In genomic region chr17:34143033-34143432, GRCm38 (mm10) we compare ENCODE assay signal across 9 mouse cellular contexts. TPM values are rescaled to one million over a fixed set of nuclear protein-coding genes. Genes with fewer than 3 reads are reported as not detected.
DNase-seq lines count a peak whose midpoint lies in the region; ATAC-seq and TF ChIP-seq lines count a peak whose summit lies in the region.
"Had no signal": no experiment of that assay in that cellular context is flagged by ENCODE, and none has a peak within 500 bp of the region (broad histone marks: within the 10 kb centered on the region; RNA-seq: fewer than 3 reads in every experiment).

Gene H2-DMb2, plus strand, starts transcription at chr17:34143307.

- no peak within 1 kb of the TSS for H3K4me3 ChIP-seq in heart, adult 2 months
- no peak within 1 kb of the TSS for H3K4me3 ChIP-seq in heart, embryonic 12.5 days
- no peak within 1 kb of the TSS for H3K4me3 ChIP-seq in embryonic facial prominence, embryonic 14.5 days (ENCODE audit: low read depth, low read length)
- H3K4me3 ChIP-seq in midbrain, embryonic 10.5 days: no peak within 1 kb of the TSS
- H3K4me3 ChIP-seq: limb, embryonic 12.5 days had no signal

- no peak for TF ChIP-seq EP300 in heart, adult 2 months (IDR thresholded peaks at IDR 0.05; ENCODE audit: insufficient read depth, low read depth, low read length)

- H3K27ac ChIP-seq in heart, adult 2 months: peak within 1 kb of the TSS; percentile 36
- H3K27ac ChIP-seq in heart, embryonic 12.5 days (ENCODE audit: poor library complexity, severe bottlenecking): no peak within 1 kb of the TSS
- no peak within 1 kb of the TSS for H3K27ac ChIP-seq in embryonic facial prominence, embryonic 14.5 days (replicated peaks; ENCODE audit: low read depth, low read length)
- no peak within 1 kb of the TSS for H3K27ac ChIP-seq in midbrain, embryonic 10.5 days (replicated peaks)
- H3K27ac ChIP-seq: limb, embryonic 12.5 days had no signal

- no peaks in the 10 kb centered on the region for H3K79me2 ChIP-seq in heart, adult 2 months (replicated peaks; ENCODE audit: control insufficient read depth, insufficient read depth, low read length)

- no peaks in the 10 kb centered on the region for H3K36me3 ChIP-seq in heart, adult 2 months (ENCODE audit: control insufficient read depth, insufficient read depth, low read length)
- H3K36me3 ChIP-seq in heart, embryonic 12.5 days: no peaks in the 10 kb centered on the region
- H3K36me3 ChIP-seq in embryonic facial prominence, embryonic 14.5 days (ENCODE audit: control insufficient read depth, insufficient read depth, low read length): no peaks in the 10 kb centered on the region
- H3K36me3 ChIP-seq in midbrain, embryonic 10.5 days: no peaks in the 10 kb centered on the region
- H3K36me3 ChIP-seq: limb, embryonic 12.5 days had no signal

- peaks cover 2% of the 10 kb centered on the region for H3K27me3 ChIP-seq in heart, adult 2 months (ENCODE audit: control insufficient read depth, insufficient read depth, low read length)
- H3K27me3 ChIP-seq in heart, embryonic 12.5 days (replicated peaks): peaks cover 64% of the 10 kb centered on the region
- H3K27me3 ChIP-seq in embryonic facial prominence, embryonic 14.5 days (replicated peaks; ENCODE audit: control insufficient read depth, insufficient read depth, low read length): peaks cover 27% of the 10 kb centered on the region
- peaks cover 38% of the 10 kb centered on the region for H3K27me3 ChIP-seq in midbrain, embryonic 10.5 days (ENCODE audit: low read depth, poor library complexity, severe bottlenecking)

- 22% methylated on average over 7 of the region's 7 CpGs for WGBS in heart, adult 2 months
- 38% methylated on average over 7 of the region's 7 CpGs for WGBS in heart, embryonic 12.5 days
- WGBS in embryonic facial prominence, embryonic 14.5 days: 24% methylated on average over 6 of the region's 7 CpGs
- WGBS in midbrain, embryonic 10.5 days: 45% methylated on average over 7 of the region's 7 CpGs

- H3K4me1 ChIP-seq in heart, adult 2 months (ENCODE audit: control insufficient read depth, insufficient read depth, low read length): peaks cover 4% of the 10 kb centered on the region; the same call in 1 of the 2 replicates
- peaks cover 7% of the 10 kb centered on the region for H3K4me1 ChIP-seq in heart, embryonic 12.5 days (replicated peaks)
- H3K4me1 ChIP-seq in embryonic facial prominence, embryonic 14.5 days (ENCODE audit: control insufficient read depth, insufficient read depth, low read length): peaks cover 14% of the 10 kb centered on the region
- H3K4me1 ChIP-seq in midbrain, embryonic 10.5 days: peaks cover 25% of the 10 kb centered on the region

- no peak for TF ChIP-seq CTCF in heart, adult 2 months (IDR thresholded peaks at IDR 0.05)

- ATAC-seq in heart, embryonic 12.5 days (ENCODE audit: insufficient number of reproducible peaks, low FRiP score): no peak
- ATAC-seq in embryonic facial prominence, embryonic 14.5 days (ENCODE audit: low read depth): peak; percentile 68

- no peak within 1 kb of the TSS for H3K4me2 ChIP-seq in heart, embryonic 12.5 days
- H3K4me2 ChIP-seq in embryonic facial prominence, embryonic 14.5 days (ENCODE audit: low read depth, low read length): no peak within 1 kb of the TSS
- H3K4me2 ChIP-seq: limb, embryonic 12.5 days had no signal

- no peaks in the 10 kb centered on the region for H3K9me3 ChIP-seq in heart, embryonic 12.5 days (replicated peaks)
- H3K9me3 ChIP-seq in embryonic facial prominence, embryonic 14.5 days (ENCODE audit: control insufficient read depth, low read length): no peaks in the 10 kb centered on the region
- no peaks in the 10 kb centered on the region for H3K9me3 ChIP-seq in midbrain, embryonic 10.5 days (replicated peaks)
- H3K9me3 ChIP-seq: limb, embryonic 12.5 days had no signal

- intact Hi-C loops in heart, adult 2 months (cut with DNase I): no loop called here

- no peak within 1 kb of the TSS for H3K9ac ChIP-seq in heart, adult 2 months (ENCODE audit: low read depth, low read length)
- H3K9ac ChIP-seq in heart, embryonic 12.5 days: no peak within 1 kb of the TSS
- H3K9ac ChIP-seq in embryonic facial prominence, embryonic 14.5 days (ENCODE audit: low read depth, low read length): no peak within 1 kb of the TSS
- H3K9ac ChIP-seq: limb, embryonic 12.5 days had no signal

- peak; percentile 65 to 86 for DNase-seq in heart, adult 2 months
- peak; percentile 61 for DNase-seq in embryonic facial prominence, embryonic 14.5 days (ENCODE audit: low spot score)
- DNase-seq in kidney, postnatal 36 days: peak; percentile 32 to 63
- DNase-seq in naive thymus-derived CD4-positive, alpha-beta T cell, adult 2 months (ENCODE audit: low read depth): peak; percentile 78
- no peak for DNase-seq in yolk sac, embryonic 10.5 days (ENCODE audit: low spot score)
- DNase-seq in midbrain, embryonic 10.5 days (ENCODE audit: low spot score): no peak
- no peak for DNase-seq in ovary, postnatal 36 days (ENCODE audit: low spot score)

- TF ChIP-seq POLR2A in heart, adult 2 months (IDR thresholded peaks at IDR 0.05; ENCODE audit: insufficient read depth, low read depth, low read length): no peak

RNA-seq across cellular contexts. Expression of gene H2-DMb2, which starts in this region (rescaled TPM):
- 1 to 10 TPM; 2.1 to 2.3 TPM for total RNA-seq in heart, adult 2 months (2021)
- 2.3 and 7.6 TPM in 2 replicates for polyA plus RNA-seq in heart, adult 2 months (2012; rRNA removed)
- polyA plus RNA-seq in heart, embryonic 12.5 days (2016; fragmentation: Nextera tagmentation; extraction: Ambion mirVana): 0.21 TPM in 1 of 2 replicates, not detected in the other
- 0.22 and 0.39 TPM in 2 replicates for polyA plus RNA-seq in embryonic facial prominence, embryonic 14.5 days (2014; fragmentation: Nextera tagmentation; extraction: Ambion mirVana)
- polyA plus RNA-seq in midbrain, embryonic 10.5 days (2016; fragmentation: Nextera tagmentation; extraction: Ambion mirVana): 0.12 TPM in 1 of 2 replicates, not detected in the other

Comparison
In these comparisons a context has a peak if more than half of its experiments do, and no peak if none do; other contexts are left out.
1. Peak in DNase-seq and ATAC-seq in embryonic facial prominence, embryonic 14.5 days; RNA of the gene not detected or under 1 TPM.
2. DNase-seq: peak in heart, adult 2 months (2 of 2), kidney, postnatal 36 days (2 of 2) and naive thymus-derived CD4-positive, alpha-beta T cell, adult 2 months (single experiment); none in yolk sac, embryonic 10.5 days (single experiment), midbrain, embryonic 10.5 days (single experiment) and ovary, postnatal 36 days (single experiment).